In the genomic region with DNA sequence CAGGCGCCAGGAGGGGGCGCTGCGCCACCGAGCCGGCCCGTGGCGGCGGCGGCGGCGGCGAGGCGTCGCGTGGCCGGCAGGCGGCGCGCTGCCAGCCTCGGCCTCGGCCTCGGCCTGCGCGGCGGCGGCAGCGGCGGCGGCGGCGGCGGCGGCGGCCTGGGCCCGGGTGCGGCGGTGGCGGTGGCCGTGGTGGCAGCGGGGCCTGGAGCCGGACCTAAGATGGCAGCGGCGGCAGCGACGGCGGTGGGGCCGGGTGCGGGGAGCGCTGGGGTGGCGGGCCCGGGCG, we compare ENCODE assay signal across 8 mouse cellular contexts. TPM values are rescaled to one million over a fixed set of nuclear protein-coding genes. Genes with fewer than 3 reads are reported as not detected.
DNase-seq lines count a peak whose midpoint lies in the region; ATAC-seq and TF ChIP-seq lines count a peak whose summit lies in the region.

A gene (plus strand): TSS at position 106 of the 286 bp plus-strand sequence.

- no peak for DNase-seq in layer of hippocampus, adult 2 months (ENCODE audit: low spot score in 2 of 2)
- no peak for DNase-seq in layer of hippocampus, adult 11-12 months (ENCODE audit: low spot score)
- DNase-seq in adrenal gland, postnatal 14 days: no peak
- DNase-seq in gastrocnemius, adult 8-10 months (ENCODE audit: low spot score in 2 of 2): peak in 1 of 2 experiments; percentile 56
- no peak for DNase-seq in hindbrain, postnatal 0 days (ENCODE audit: low spot score)
- no peak for DNase-seq in liver, embryonic 13.5 days
- no peak for DNase-seq in Muller cell, postnatal 12 days (ENCODE audit: inconsistent ontology term)
- no peak for DNase-seq in embryo, embryonic 9.5 days (ENCODE audit: extremely low spot score)

- no peak for ATAC-seq in hindbrain, postnatal 0 days
- ATAC-seq in liver, embryonic 13.5 days (ENCODE audit: low read depth): no peak

- H3K4me3 ChIP-seq in layer of hippocampus, adult 2 months: peak within 1 kb of the TSS; percentile 74
- H3K4me3 ChIP-seq in hindbrain, postnatal 0 days (ENCODE audit: low read length): peak within 1 kb of the TSS; percentile 80
- peak within 1 kb of the TSS; percentile 85 for H3K4me3 ChIP-seq in liver, embryonic 13.5 days (replicated peaks)

- H3K36me3 ChIP-seq in hindbrain, postnatal 0 days (ENCODE audit: insufficient read depth, low read length): peaks cover 10% of the 10 kb centered on the region
- peaks cover 22% of the 10 kb centered on the region for H3K36me3 ChIP-seq in liver, embryonic 13.5 days

- no peaks in the 10 kb centered on the region for H3K27me3 ChIP-seq in hindbrain, postnatal 0 days (ENCODE audit: insufficient read depth, low read length)
- H3K27me3 ChIP-seq in liver, embryonic 13.5 days: no peaks in the 10 kb centered on the region

- no peaks in the 10 kb centered on the region for H3K9me3 ChIP-seq in hindbrain, postnatal 0 days (ENCODE audit: low read length)
- H3K9me3 ChIP-seq in liver, embryonic 13.5 days (replicated peaks): no peaks in the 10 kb centered on the region

- H3K4me1 ChIP-seq in hindbrain, postnatal 0 days (ENCODE audit: insufficient read depth, low read length): peaks cover 10% of the 10 kb centered on the region
- H3K4me1 ChIP-seq in liver, embryonic 13.5 days (replicated peaks): peaks cover 49% of the 10 kb centered on the region

- peak within 1 kb of the TSS; percentile 90 for H3K4me2 ChIP-seq in hindbrain, postnatal 0 days (ENCODE audit: low read depth, low read length)
- H3K4me2 ChIP-seq in liver, embryonic 13.5 days: peak within 1 kb of the TSS; percentile 89

- peak within 1 kb of the TSS; percentile 97 for H3K27ac ChIP-seq in layer of hippocampus, adult 2 months
- peak within 1 kb of the TSS; percentile 98 for H3K27ac ChIP-seq in hindbrain, postnatal 0 days
- H3K27ac ChIP-seq in liver, embryonic 13.5 days: peak within 1 kb of the TSS; percentile 95

- peak within 1 kb of the TSS; percentile 95 for H3K9ac ChIP-seq in hindbrain, postnatal 0 days (replicated peaks; ENCODE audit: low read length)
- peak within 1 kb of the TSS; percentile 98 for H3K9ac ChIP-seq in liver, embryonic 13.5 days

- WGBS in hindbrain, postnatal 0 days: 0% methylated on average over 19 of the region's 52 CpGs
- 0% methylated on average over 26 of the region's 52 CpGs for WGBS in liver, embryonic 13.5 days (ENCODE audit: insufficient replicate concordance)

- TF ChIP-seq CTCF in layer of hippocampus, adult 2 months (conservative IDR thresholded peaks at IDR 0.05): peak; percentile 63; the same call in 1 of the 2 replicates
- no peak for TF ChIP-seq CTCF in hindbrain, postnatal 0 days (IDR thresholded peaks at IDR 0.05; ENCODE audit: low read depth)

RNA-seq across cellular contexts. Expression of the gene that starts here (rescaled TPM):
- 10 to 100 TPM; 75.9 to 85.6 TPM for total RNA-seq in layer of hippocampus, adult 2 months (2021)
- 47.1 and 62.2 TPM in 2 replicates for total RNA-seq in adrenal gland, postnatal 14 days (2021)
- 10 to 100 TPM; 52.5 to 65.9 (median 55.2) TPM for total RNA-seq in gastrocnemius, adult 8-10 months (2022)
- 84.9 and 92.7 TPM in 2 replicates for total RNA-seq in hindbrain, postnatal 0 days (2014; rRNA removed)
- 20.6 and 25.0 TPM in 2 replicates for polyA plus RNA-seq in hindbrain, postnatal 0 days (2015; fragmentation: Nextera tagmentation; extraction: Ambion mirVana)
- 15.5 and 16.9 TPM in 2 replicates for polyA plus RNA-seq in liver, embryonic 13.5 days (2015; fragmentation: Nextera tagmentation; extraction: Ambion mirVana)
